Mouse (Mus musculus) activated CD4-positive, CD25-positive, alpha-beta regulatory T cell (primary cell): Measurements from ENCODE around the gene Ctnnb1. TPM values are rescaled to one million over a fixed set of nuclear protein-coding genes. Genes with fewer than 3 reads are reported as not detected.

ENCODE experiments used
- polyA plus RNA-seq, 2 experiments: library from polyadenylated mRNA; unstranded; fragments of 100-300 nt; shearing (Covaris generic); gene quantifications; one replicate each; pipeline ENCODE4 v1.2.1; 2017

Ctnnb1 gene
- 100 to 1,000 TPM; 165 to 173 TPM for polyA plus RNA-seq

GRCm38 (mm10) chr9:120929081-120929480 lies at the start of gene Ctnnb1:
Ctnnb1 (plus strand) TSS chr9:120929216.

